Mouse (Mus musculus): ENCODE results near the gene Gm4131. TPM values are rescaled to one million over a fixed set of nuclear protein-coding genes. Genes with fewer than 3 reads are reported as not detected.

The Gm4131 gene
- total RNA-seq, 2 experiments from 2014 or later, result not detected

- no peak for ATAC-seq (ENCODE audit: poor library complexity, severe bottlenecking)
Observed at GRCm38 (mm10) chr14:62416007-62416741, 150.5 kb downstream of the Gm4131 start.

Other genes with a start within 250 kb of the Gm4131 start
- gene Gucy1b2, start 110.6 kb downstream of the Gm4131 start, total RNA-seq (2015), result not detected in 2 replicates
- gene Gucy1b2, start 110.6 kb downstream of the Gm4131 start, total RNA-seq (2017), result not detected in 2 replicates
- gene Fam124a, start 11.2 kb downstream of the Gm4131 start, total RNA-seq (2015), result not detected in 2 replicates
- gene Fam124a, start 11.2 kb downstream of the Gm4131 start, total RNA-seq (2017), result not detected in 2 replicates
- gene Serpine3, start 96.7 kb upstream of the Gm4131 start, total RNA-seq (2015), result not detected in 2 replicates
- gene Serpine3, start 96.7 kb upstream of the Gm4131 start, total RNA-seq (2017), result not detected in 2 replicates
- gene Ints6, start 194.2 kb upstream of the Gm4131 start, total RNA-seq (2015), result 37.5 and 53.5 TPM in 2 replicates
- 44.8 and 52.9 TPM in 2 replicates for gene Ints6, start 194.2 kb upstream of the Gm4131 start, total RNA-seq (2017)

Data from megakaryocyte, adult 5-6 weeks (primary cell).